Mouse (Mus musculus) intestine, embryonic 15.5 days (tissue): ENCODE data around the gene Gm42957. TPM values are rescaled to one million over a fixed set of nuclear protein-coding genes. Genes with fewer than 3 reads are reported as not detected.
"Not testable (repeated sequence)": the region's sequence is repeated elsewhere in the genome, so short reads cannot be mapped to it uniquely, and the experiment has no call there.

Experiments
- ATAC-seq: fragments of 200-750 bp; cut with Nextera tagmentation; 2 replicates; pipeline ENCODE4 v1.8.0; 2017; ENCODE audit warnings: moderate TSS enrichment, moderate library complexity
- H3K27ac ChIP-seq: fragments of 300-500 bp; sonication (generic); 2 replicates; pipeline ENCODE4 v1.5.1; 2015; ENCODE audit warnings: mild to moderate bottlenecking, inconsistent platforms
- H3K27me3 ChIP-seq: fragments of 300-500 bp; sonication (generic); replicated peaks from 2 replicates; pipeline ENCODE4 v1.6.1; 2015; ENCODE audit warnings: inconsistent platforms
- H3K36me3 ChIP-seq: fragments of 300-500 bp; sonication (generic); 2 replicates; pipeline ENCODE4 v1.6.1; 2015; ENCODE audit warnings: inconsistent platforms
- H3K4me1 ChIP-seq: fragments of 300-500 bp; sonication (generic); replicated peaks from 2 replicates; pipeline ENCODE4 v1.6.1; 2015; ENCODE audit warnings: inconsistent platforms
- H3K4me2 ChIP-seq: fragments of 300-500 bp; sonication (generic); replicated peaks from 2 replicates; pipeline ENCODE4 v1.6.1; 2015; ENCODE audit warnings: mild to moderate bottlenecking, inconsistent platforms
- H3K4me3 ChIP-seq: fragments of 300-500 bp; sonication (generic); replicated peaks from 2 replicates; pipeline ENCODE4 v1.5.1; 2015; ENCODE audit warnings: inconsistent platforms
- H3K9ac ChIP-seq: fragments of 300-500 bp; sonication (generic); 2 replicates; pipeline ENCODE4 v1.6.1; 2015; ENCODE audit warnings: inconsistent platforms
- H3K9me3 ChIP-seq: fragments of 300-500 bp; sonication (generic); 2 replicates; pipeline ENCODE4 v1.6.1; 2016; ENCODE audit warnings: inconsistent platforms
- WGBS: fragments of 180-500 bp; shearing (Covaris S2); methylation state at CpG from one replicate; pipeline ENCODE4 v1.1.7; 2015; 5-methylcytosine and 5-hydroxymethylcytosine counted together
- polyA plus RNA-seq: library from polyadenylated mRNA; unstranded; fragments of >200 nt; fragmentation: Nextera tagmentation; extraction: Ambion mirVana; gene quantifications from 2 replicates; pipeline ENCODE4 v1.2.1, GENCODE M21; 2015

The Gm42957 gene
- polyA plus RNA-seq, 1 experiment from 2014 or later, result 0.08 TPM

DNA sequence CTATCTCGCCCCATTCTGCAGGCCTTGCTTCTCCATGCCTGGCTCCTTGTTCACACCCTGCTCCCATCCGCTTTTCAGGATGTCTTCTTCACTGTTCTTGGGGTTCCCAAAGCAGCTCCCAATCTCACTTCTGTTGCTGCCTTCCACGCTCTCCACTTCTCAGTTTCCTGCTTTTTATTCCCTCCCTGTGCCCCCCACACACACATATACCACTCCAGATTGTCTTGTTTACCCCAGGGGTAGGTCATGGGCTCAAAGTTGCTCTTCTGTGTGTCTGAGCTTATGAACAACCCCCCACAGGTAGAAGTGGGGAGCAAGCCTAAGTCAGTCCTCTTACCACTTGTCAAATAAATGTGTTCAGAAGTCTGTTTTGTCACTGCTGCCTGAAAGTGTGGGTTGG, 35.9 kb upstream of the Gm42957 start:
- no peak for ATAC-seq
- Histone ChIP-seq H3K9me3 (no peaks in the 10 kb centered on the region), H3K4me2 (no peak overlapping the region), H3K4me1 (peaks cover 42% of the 10 kb centered on the region), H3K27me3 (peaks cover 37% of the 10 kb centered on the region), H3K36me3 (no peaks in the 10 kb centered on the region), H3K9ac (no peak overlapping the region), H3K4me3 (no peak overlapping the region), H3K27ac (no peak overlapping the region)
- WGBS, result 76% methylated on average over 3 of the region's 3 CpGs

DNA sequence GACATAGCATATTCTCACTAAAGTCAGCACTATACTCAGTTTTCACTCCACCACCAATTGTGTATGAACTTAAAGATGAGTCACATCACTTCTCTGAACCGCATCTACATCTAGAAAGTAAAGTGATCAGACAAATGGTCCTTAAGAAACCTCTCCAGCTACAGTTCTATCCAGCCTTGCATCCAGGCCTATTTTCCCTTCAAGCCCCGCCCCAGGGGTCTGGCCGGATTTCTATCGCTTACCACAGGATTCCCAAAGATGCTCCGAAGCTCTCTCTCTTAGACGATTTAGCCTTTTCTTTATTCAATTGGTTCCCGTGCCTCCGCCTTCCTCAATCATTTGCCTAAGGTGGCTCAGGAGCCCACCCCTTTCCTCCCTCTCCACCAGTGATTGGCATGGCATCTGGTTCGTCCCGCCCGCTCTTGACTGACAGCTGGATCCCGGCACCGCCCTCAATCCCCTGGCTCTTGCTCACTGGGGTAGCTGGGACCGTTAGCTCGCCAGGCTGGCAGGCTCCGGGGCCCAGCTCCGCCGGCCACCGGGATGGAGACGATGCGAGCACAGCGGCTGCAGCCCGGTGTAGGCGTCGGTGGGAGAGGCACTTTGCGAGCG, 34.5 kb upstream of the Gm42957 start, which contains the start of gene Lix1l:
Gene Lix1l (plus strand): TSS at position 511 of the 612 bp plus-strand sequence.
- no peaks in the 10 kb centered on the region for H3K36me3 ChIP-seq
- no peaks in the 10 kb centered on the region for H3K9me3 ChIP-seq
- H3K27me3 ChIP-seq, result peaks cover 30% of the 10 kb centered on the region
- peak within 1 kb of the TSS; percentile 77 for H3K9ac ChIP-seq
- peak; percentile 94 for ATAC-seq
- 1% methylated on average over 27 of the region's 27 CpGs for WGBS
- peak within 1 kb of the TSS; percentile 71 for H3K4me3 ChIP-seq
- peak within 1 kb of the TSS; percentile 80 for H3K4me2 ChIP-seq
- peak within 1 kb of the TSS; percentile 98 for H3K27ac ChIP-seq
- H3K4me1 ChIP-seq, result peaks cover 43% of the 10 kb centered on the region

DNA sequence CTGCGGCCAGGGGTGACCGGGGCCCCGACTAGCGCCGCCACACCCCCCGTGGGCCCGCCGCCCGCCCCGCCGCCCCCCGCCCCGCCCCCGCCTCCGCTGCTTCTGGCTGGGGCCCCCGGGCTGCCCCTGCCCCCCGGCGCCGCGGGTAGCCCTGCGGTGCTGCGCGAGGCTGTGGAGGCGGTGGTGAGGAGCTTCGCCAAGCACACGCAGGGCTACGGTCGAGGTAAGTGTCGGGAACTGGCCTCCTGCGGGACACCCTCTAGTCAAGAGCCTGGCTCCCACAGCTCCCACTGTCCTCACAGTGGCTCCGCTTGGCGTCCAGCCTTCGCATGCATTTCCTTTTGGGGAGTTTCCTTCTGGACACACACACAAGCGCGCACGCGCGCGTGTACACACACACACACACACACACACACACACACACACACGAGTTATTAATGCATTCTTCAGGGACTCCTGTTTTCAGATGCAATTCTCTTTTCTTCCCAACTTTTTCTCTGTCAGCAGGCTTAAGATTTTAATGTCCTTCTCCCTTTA, 34.0 kb upstream of the Gm42957 start:
- H3K4me1 ChIP-seq, result peaks cover 38% of the 10 kb centered on the region
- under 1% methylated on average over 20 of the region's 40 CpGs for whole genome bisulfite sequencing

DNA sequence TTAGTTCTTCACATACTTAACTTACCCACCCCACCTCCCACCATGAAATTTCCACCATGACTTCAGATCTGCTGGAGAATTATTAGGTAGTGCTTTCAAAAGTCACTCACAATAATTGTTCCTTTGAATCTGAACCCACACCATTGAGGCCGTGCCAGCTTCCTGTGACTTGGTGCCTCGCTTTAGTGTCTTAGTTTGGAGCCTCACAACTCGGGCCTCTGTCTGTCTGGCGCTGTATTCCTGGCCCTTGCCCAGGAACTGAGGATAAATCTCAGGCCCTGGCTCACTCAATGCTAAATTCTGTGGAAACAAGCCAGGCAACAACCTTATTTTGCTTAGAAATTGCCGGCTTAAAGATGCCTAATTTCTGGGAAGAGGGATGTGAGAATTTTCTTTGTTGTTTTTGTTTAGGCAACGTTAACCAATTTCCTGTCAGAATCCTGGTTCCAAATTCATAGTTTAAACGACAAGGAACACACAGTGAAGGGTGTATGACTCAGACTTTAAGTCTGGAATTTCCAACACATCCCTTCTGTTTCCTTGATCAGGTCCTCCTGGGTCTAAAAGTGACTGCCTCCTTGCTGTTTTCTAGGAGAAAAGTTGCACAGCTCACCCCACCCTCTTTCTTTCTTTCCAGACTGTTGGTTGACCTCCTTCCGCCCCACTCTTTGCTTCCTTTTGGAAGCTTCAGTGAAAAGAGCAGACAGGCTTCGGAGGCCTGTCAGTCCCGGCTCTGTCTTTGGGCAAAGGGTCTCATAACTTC, 33.2 kb upstream of the Gm42957 start:
- peak overlapping the region; percentile 98 for H3K27ac ChIP-seq
- no peaks in the 10 kb centered on the region for H3K36me3 ChIP-seq
- H3K4me3 ChIP-seq, result peak overlapping the region; percentile 71
- no peaks in the 10 kb centered on the region for H3K9me3 ChIP-seq
- peaks cover 21% of the 10 kb centered on the region for H3K27me3 ChIP-seq
- WGBS, result 29% methylated on average over 10 of the region's 10 CpGs
- no peak for ATAC-seq
- peak overlapping the region; percentile 77 for H3K9ac ChIP-seq
- peaks cover 30% of the 10 kb centered on the region for H3K4me1 ChIP-seq
- H3K4me2 ChIP-seq, result peak overlapping the region; percentile 80

More for the DNA sequence above, 34.0 kb upstream of the Gm42957 start:
- Histone ChIP-seq H3K36me3 (no peaks in the 10 kb centered on the region), H3K27ac (peak overlapping the region; percentile 98), H3K9ac (peak overlapping the region; percentile 77), H3K27me3 (peaks cover 25% of the 10 kb centered on the region), H3K4me2 (peak overlapping the region; percentile 80), H3K9me3 (no peaks in the 10 kb centered on the region), H3K4me3 (peak overlapping the region; percentile 71)
- ATAC-seq, result peak; percentile 70

DNA sequence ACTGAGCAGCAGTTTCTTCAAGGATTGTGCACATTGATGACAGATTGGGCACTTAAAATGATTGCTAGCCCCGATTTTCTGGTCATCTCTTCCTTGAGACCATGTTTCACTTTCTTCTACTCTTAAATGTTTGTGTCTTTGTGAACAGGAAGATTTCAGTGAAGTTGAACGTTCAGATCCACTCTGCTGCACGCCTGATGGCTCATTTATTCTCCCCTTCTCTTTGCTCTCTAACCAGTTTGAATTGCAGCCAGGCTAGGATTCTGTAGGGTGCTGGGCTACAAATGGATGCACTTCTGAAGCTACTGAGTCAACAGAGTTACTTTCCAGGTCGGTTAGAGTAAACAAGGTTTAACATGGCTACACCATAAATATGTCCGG, 32.6 kb upstream of the Gm42957 start:
- 22% methylated on average over 5 of the region's 5 CpGs for WGBS
- H3K4me2 ChIP-seq, result peak overlapping the region; percentile 80
- H3K4me3 ChIP-seq, result peak overlapping the region; percentile 71
- H3K27ac ChIP-seq, result peak overlapping the region; percentile 98
- no peaks in the 10 kb centered on the region for H3K36me3 ChIP-seq
- no peak for ATAC-seq
- H3K27me3 ChIP-seq, result peaks cover 18% of the 10 kb centered on the region
- H3K9ac ChIP-seq, result peak overlapping the region; percentile 77
- H3K9me3 ChIP-seq, result no peaks in the 10 kb centered on the region
- H3K4me1 ChIP-seq, result peaks cover 25% of the 10 kb centered on the region

DNA sequence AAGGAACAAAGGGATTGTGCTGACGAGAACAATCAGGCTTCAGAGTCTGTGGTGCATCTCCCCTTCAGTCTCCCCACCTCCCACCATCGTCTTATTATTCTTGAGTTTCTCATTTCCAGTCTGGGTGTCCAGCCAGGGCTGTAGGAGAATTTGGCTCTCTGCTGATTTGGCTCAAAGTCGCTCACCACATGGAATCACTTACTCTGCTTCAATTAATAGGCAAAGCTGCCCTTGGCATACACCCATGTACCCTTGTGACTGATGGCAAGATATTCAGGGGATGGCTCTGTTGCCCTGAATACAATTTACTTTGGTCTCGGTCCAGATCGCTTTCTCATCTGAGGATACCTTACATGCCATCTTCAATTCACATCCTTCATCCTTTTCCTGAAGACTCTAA, 32.0 kb upstream of the Gm42957 start:
- peak overlapping the region; percentile 77; the same call in 1 of the 2 replicates for H3K9ac ChIP-seq
- ATAC-seq, result no peak
- H3K27ac ChIP-seq, result peak overlapping the region; percentile 98; the same call in 1 of the 2 replicates

DNA sequence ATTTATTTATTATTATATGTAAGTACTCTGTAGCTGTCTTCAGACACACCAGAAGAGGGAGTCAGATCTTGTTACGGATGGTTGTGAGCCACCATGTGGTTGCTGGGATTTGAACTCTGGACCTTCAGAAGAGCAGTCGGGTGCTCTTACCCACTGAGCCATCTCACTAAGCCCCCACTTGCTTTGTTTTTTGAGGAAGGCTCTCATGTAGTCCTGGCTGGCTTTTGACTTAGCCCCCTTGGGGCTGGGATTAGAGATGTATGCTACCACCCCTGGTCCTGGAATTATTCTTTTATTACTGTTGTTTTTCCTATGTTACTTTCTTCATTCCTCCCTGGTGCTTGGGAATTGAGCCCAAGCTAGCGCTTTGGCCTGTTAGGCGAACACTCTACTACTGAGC, 29.3 kb upstream of the Gm42957 start:
- not testable (repeated sequence) for H3K27ac ChIP-seq, H3K9me3 ChIP-seq, H3K9ac ChIP-seq, ATAC-seq, H3K27me3 ChIP-seq, H3K4me2 ChIP-seq, H3K4me3 ChIP-seq, H3K36me3 ChIP-seq
- 0 out of 2 replicates have a peak, but pooled peaks cover 12% of the 10 kb centered on the region for H3K4me1 ChIP-seq
- WGBS, result 89% methylated on average over 4 of the region's 4 CpGs

More for the DNA sequence above, 32.0 kb upstream of the Gm42957 start:
- H3K4me3 ChIP-seq, result peak overlapping the region; percentile 71; the same call in 1 of the 2 replicates
- peaks cover 19% of the 10 kb centered on the region for H3K4me1 ChIP-seq
- 56% methylated on average over 5 of the region's 5 CpGs for WGBS
- peaks cover 14% of the 10 kb centered on the region for H3K27me3 ChIP-seq
- no peaks in the 10 kb centered on the region for H3K9me3 ChIP-seq
- peak overlapping the region; percentile 80 for H3K4me2 ChIP-seq
- H3K36me3 ChIP-seq, result no peaks in the 10 kb centered on the region

DNA sequence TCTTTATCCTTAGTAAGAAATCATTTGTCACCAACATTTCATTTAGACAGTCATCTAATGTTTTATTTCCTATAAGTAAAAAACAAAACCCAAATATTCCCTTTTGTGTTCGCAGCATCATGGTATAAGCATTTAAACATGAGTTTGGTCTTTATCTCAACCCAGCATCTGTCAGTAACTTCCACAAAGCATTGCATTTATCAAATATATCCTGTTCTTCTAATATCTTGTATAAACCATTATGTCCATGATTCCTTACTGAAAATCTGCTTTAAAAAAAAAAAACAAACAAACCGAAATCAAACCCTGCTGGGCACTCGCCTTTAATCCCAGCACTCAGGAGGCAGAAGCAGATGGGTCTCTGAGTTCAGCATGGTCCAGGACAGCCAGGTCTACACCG, 28.7 kb upstream of the Gm42957 start:
- Histone ChIP-seq H3K9me3 (no peaks in the 10 kb centered on the region), H3K36me3 (no peaks in the 10 kb centered on the region), H3K27me3 (no peaks in the 10 kb centered on the region), H3K4me2 (no peak overlapping the region), H3K4me3 (no peak overlapping the region), H3K9ac (no peak overlapping the region), H3K27ac (no peak overlapping the region), H3K4me1 (0 out of 2 replicates have a peak, but pooled peaks cover 12% of the 10 kb centered on the region)
- 88% methylated on average over 4 of the region's 4 CpGs for whole genome bisulfite sequencing
- ATAC-seq, result no peak

DNA sequence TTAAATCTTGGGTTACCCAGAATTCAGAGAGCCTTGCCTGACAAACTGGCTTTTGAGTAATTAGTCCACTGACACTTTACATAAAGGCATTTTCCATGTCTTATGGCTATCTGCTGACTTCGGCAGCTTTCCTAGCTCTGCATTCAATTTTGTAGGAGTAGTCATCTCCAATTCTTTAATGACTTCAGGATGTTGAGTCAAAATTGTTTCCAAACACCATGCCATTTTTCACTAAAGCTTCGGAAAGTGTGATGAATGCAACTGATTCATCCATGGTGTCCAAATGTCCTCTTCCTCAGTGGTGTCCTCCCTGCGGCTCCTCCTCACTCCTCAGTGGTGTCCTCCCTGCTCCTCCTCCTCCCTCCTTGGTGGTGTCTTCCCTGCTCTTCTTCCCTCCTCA, 17.3 kb upstream of the Gm42957 start:
- 93% methylated on average over 3 of the region's 3 CpGs for WGBS
- peaks cover 17% of the 10 kb centered on the region for H3K36me3 ChIP-seq
- no peak for ATAC-seq

DNA sequence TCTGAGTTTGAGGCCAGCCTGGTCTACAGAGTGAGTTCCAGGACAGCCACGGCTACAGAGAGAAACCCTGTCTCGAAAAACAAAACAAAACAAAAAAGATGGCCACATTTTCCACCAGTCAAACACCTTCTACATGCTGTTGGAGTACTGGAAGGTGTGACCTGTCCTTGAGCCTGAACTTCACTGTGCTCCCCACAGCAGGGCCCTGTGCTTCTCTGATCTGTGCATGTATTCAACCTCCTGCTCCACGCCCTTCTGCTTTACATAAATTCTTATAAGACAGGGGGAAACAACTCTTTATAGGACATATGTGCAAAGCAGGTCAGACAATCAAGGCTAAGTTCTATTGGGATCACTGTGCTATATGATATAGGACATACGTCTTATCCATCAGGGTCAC, 12.1 kb upstream of the Gm42957 start:
- no peaks in the 10 kb centered on the region for H3K27me3 ChIP-seq
- no peak overlapping the region for H3K4me3 ChIP-seq
- H3K9ac ChIP-seq, result no peak overlapping the region
- H3K27ac ChIP-seq, result no peak overlapping the region
- WGBS, result 92% methylated on average over 4 of the region's 4 CpGs
- no peaks in the 10 kb centered on the region for H3K4me1 ChIP-seq
- ATAC-seq, result no peak
- H3K9me3 ChIP-seq, result no peaks in the 10 kb centered on the region
- H3K4me2 ChIP-seq, result no peak overlapping the region
- peaks cover 17% of the 10 kb centered on the region; the same call in 1 of the 2 replicates for H3K36me3 ChIP-seq

More for the DNA sequence above, 17.3 kb upstream of the Gm42957 start:
- no peak overlapping the region for H3K27ac ChIP-seq
- no peak overlapping the region for H3K9ac ChIP-seq
- H3K27me3 ChIP-seq, result no peaks in the 10 kb centered on the region
- no peak overlapping the region for H3K4me3 ChIP-seq
- no peak overlapping the region for H3K4me2 ChIP-seq
- no peaks in the 10 kb centered on the region for H3K9me3 ChIP-seq
- H3K4me1 ChIP-seq, result no peaks in the 10 kb centered on the region

DNA sequence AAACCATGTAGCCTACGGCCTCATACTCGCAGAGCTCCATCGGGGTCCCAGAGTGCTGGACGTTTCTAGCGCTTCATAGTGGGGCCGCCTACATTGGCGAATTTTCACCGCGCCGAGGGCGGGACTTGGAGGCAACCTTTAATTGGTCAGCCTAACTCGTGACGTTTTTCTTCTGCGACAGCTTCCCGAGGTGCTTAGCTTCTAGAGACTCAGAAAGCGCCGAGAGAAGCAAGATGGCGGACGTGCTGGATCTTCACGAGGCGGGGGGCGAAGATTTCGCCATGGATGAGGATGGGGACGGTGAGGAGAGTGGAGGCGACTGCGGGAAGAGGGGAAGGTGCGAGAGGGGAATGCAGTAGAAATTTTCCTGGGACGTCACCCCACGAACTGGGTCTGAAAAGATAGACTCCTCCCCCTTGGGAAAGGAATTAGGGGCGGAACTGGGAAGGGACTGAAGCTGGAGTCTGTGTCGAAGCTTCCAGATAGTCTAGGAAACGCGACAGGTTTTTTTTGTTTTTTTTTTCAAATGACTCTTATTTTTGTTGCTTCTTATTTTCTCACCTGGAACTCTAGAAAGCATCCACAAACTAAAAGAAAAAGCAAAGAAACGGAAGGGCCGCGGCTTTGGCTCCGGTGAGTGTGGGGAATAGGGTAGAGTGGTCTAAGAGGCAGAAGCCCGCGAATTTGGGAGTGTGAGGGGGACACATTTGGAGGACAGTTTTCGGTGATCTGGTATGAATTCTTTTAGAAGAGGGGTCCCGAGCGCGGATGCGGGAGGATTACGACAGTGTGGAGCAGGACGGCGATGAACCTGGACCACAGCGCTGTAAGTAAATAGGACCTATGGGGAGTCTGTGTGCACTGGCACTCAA, 5.3 kb upstream of the Gm42957 start, which contains the start of gene Rbm8a:
Gene Rbm8a (plus strand): TSS at position 205 of the 872 bp plus-strand sequence.
- Histone ChIP-seq H3K9ac (peak within 1 kb of the TSS; percentile 73), H3K4me1 (peaks cover 10% of the 10 kb centered on the region), H3K36me3 (peaks cover 13% of the 10 kb centered on the region; the same call in 1 of the 2 replicates), H3K4me2 (peak within 1 kb of the TSS; percentile 67), H3K4me3 (peak within 1 kb of the TSS; percentile 68), H3K27me3 (no peaks in the 10 kb centered on the region), H3K27ac (peak within 1 kb of the TSS; percentile 83), H3K9me3 (no peaks in the 10 kb centered on the region)
- peak; percentile 96 for ATAC-seq
- WGBS, result 1% methylated on average over 48 of the region's 48 CpGs
